In genomic region chr19:10930641-10931040, GRCm38 (mm10) we compare ENCODE assay signal across 27 mouse cellular contexts. TPM values are rescaled to one million over a fixed set of nuclear protein-coding genes. Genes with fewer than 3 reads are reported as not detected.
A peak's percentile ranks its signal among the peaks of the same experiment; 100 is the strongest.
DNase-seq lines count a peak whose midpoint lies in the region; ATAC-seq and TF ChIP-seq lines count a peak whose summit lies in the region.
"Had no signal": no experiment of that assay in that cellular context is flagged by ENCODE, and none has a peak within 500 bp of the region (broad histone marks: within the 10 kb centered on the region; RNA-seq: fewer than 3 reads in every experiment).

No protein-coding gene starts in this region.

- DNase-seq in A20 (ENCODE audit: low read depth, low spot score), result peak; percentile 29
- no peak for DNase-seq in gastrocnemius, adult 18-20 months (ENCODE audit: low spot score)
- DNase-seq in thymus, adult 18-20 months, result no peak
- DNase-seq: adrenal gland, adult 2 months; adrenal gland, postnatal 10 days; adrenal gland, postnatal 25 days; cerebellum, adult 11 months; cerebellum, adult 18-20 months; cerebellum, adult 8-10 months; cerebellum, adult 9-11 months; cerebellum, postnatal 14 days; cerebellum, postnatal 36 days had no signal

- TF ChIP-seq CTCF in intestine, postnatal 0 days (IDR thresholded peaks at IDR 0.05; ENCODE audit: low read depth), result no peak

- H3K27ac ChIP-seq in intestine, postnatal 0 days (ENCODE audit: low read depth, low read length), result no peak overlapping the region
- H3K27ac ChIP-seq: embryonic facial prominence, embryonic 10.5 days; embryonic facial prominence, embryonic 12.5 days; forebrain, embryonic 13.5 days; forebrain, embryonic 15.5 days had no signal

- no peaks in the 10 kb centered on the region for H3K36me3 ChIP-seq in intestine, postnatal 0 days (ENCODE audit: control insufficient read depth, insufficient read depth)
- H3K36me3 ChIP-seq: embryonic facial prominence, embryonic 10.5 days; embryonic facial prominence, embryonic 12.5 days; forebrain, embryonic 15.5 days had no signal

- H3K4me3 ChIP-seq in intestine, postnatal 0 days (ENCODE audit: low read depth, low read length), result no peak overlapping the region
- H3K4me3 ChIP-seq: embryonic facial prominence, embryonic 10.5 days; embryonic facial prominence, embryonic 12.5 days; forebrain, embryonic 13.5 days; forebrain, embryonic 15.5 days had no signal

- WGBS in intestine, postnatal 0 days, result 89% methylated on average over 2 of the region's 2 CpGs

- peak; percentile 62 for ATAC-seq in granulocyte monocyte progenitor cell, adult 5-6 weeks (replicated peaks; ENCODE audit: poor library complexity, severe bottlenecking)
- ATAC-seq in megakaryocyte, adult 5-6 weeks (ENCODE audit: poor library complexity, severe bottlenecking), result peak; percentile 73
- 0 out of 2 replicates have a peak, but pooled peaks have one; percentile 43 for ATAC-seq in monocyte, adult 5-6 weeks (replicated peaks; ENCODE audit: insufficient number of reproducible peaks, low FRiP score, low TSS enrichment, poor library complexity, severe bottlenecking)
- no peak for ATAC-seq in intestine, postnatal 0 days
- ATAC-seq: forebrain, embryonic 13.5 days; forebrain, embryonic 15.5 days had no signal

- H3K9me3 ChIP-seq in intestine, postnatal 0 days (ENCODE audit: control insufficient read depth), result no peaks in the 10 kb centered on the region
- H3K9me3 ChIP-seq: embryonic facial prominence, embryonic 10.5 days; embryonic facial prominence, embryonic 12.5 days; forebrain, embryonic 13.5 days; forebrain, embryonic 15.5 days had no signal

- H3K9ac ChIP-seq in intestine, postnatal 0 days (ENCODE audit: low read depth, low read length), result no peak overlapping the region
- H3K9ac ChIP-seq: embryonic facial prominence, embryonic 12.5 days; forebrain, embryonic 13.5 days; forebrain, embryonic 15.5 days had no signal

- H3K4me1 ChIP-seq in intestine, postnatal 0 days (replicated peaks; ENCODE audit: control insufficient read depth, insufficient read depth, low read length), result peaks cover 3% of the 10 kb centered on the region; the same call in 1 of the 2 replicates
- H3K4me1 ChIP-seq: embryonic facial prominence, embryonic 12.5 days; forebrain, embryonic 15.5 days had no signal

- H3K27me3 ChIP-seq in intestine, postnatal 0 days (replicated peaks; ENCODE audit: control insufficient read depth, insufficient read depth, low read length), result no peaks in the 10 kb centered on the region
- H3K27me3 ChIP-seq: embryonic facial prominence, embryonic 12.5 days; forebrain, embryonic 13.5 days; forebrain, embryonic 15.5 days had no signal

- H3K4me2 ChIP-seq in intestine, postnatal 0 days (replicated peaks; ENCODE audit: low read depth), result no peak overlapping the region
- H3K4me2 ChIP-seq: embryonic facial prominence, embryonic 12.5 days; forebrain, embryonic 13.5 days; forebrain, embryonic 15.5 days had no signal

RNA-seq across cellular contexts. Expression of gene Ptgdr2, which starts 6.3 kb away (rescaled TPM):
- not detected in 2 replicates for total RNA-seq in granulocyte monocyte progenitor cell, adult 5-6 weeks (2014; fragmentation: Nextera tagmentation)
- total RNA-seq in granulocyte monocyte progenitor cell, adult 5-6 weeks (2017), result not detected in 2 replicates
- total RNA-seq in megakaryocyte, adult 5-6 weeks (2015), result 0.21 TPM in 1 of 2 replicates, not detected in the other
- 0.07 and 0.20 TPM in 2 replicates for total RNA-seq in megakaryocyte, adult 5-6 weeks (2017)
- 0.75 to 1.6 TPM in 2 of 3 replicates, not detected in the other for total RNA-seq in monocyte, adult 5-6 weeks (2017)
- not detected for total RNA-seq in gastrocnemius, adult 18-20 months (2021)
- not detected in 2 replicates for polyA plus RNA-seq in intestine, postnatal 0 days (2015; fragmentation: Nextera tagmentation; extraction: Ambion mirVana)
- total RNA-seq: adrenal gland, postnatal 10 days had no signal
- polyA plus RNA-seq: embryonic facial prominence, embryonic 10.5 days had no signal

RNA-seq across cellular contexts. Expression of gene Zp1, which starts 10.2 kb away (rescaled TPM):
- total RNA-seq in granulocyte monocyte progenitor cell, adult 5-6 weeks (2014; fragmentation: Nextera tagmentation), result not detected in 2 replicates
- not detected in 2 replicates for total RNA-seq in granulocyte monocyte progenitor cell, adult 5-6 weeks (2017)
- total RNA-seq in megakaryocyte, adult 5-6 weeks (2015), result not detected in 2 replicates
- total RNA-seq in megakaryocyte, adult 5-6 weeks (2017), result not detected in 2 replicates
- total RNA-seq in monocyte, adult 5-6 weeks (2017), result not detected in 3 replicates
- total RNA-seq in gastrocnemius, adult 18-20 months (2021), result not detected
- not detected in 2 replicates for polyA plus RNA-seq in intestine, postnatal 0 days (2015; fragmentation: Nextera tagmentation; extraction: Ambion mirVana)
- total RNA-seq: adrenal gland, adult 2 months; adrenal gland, postnatal 10 days; adrenal gland, postnatal 25 days; adrenal gland, postnatal 4 days; MEL had no signal
- polyA plus RNA-seq: adrenal gland, adult 2 months; C2C12; cortical plate, adult 2 months; embryonic facial prominence, embryonic 10.5 days; embryonic facial prominence, embryonic 14.5 days; forebrain, embryonic 11.5 days; forebrain, embryonic 13.5 days had no signal

RNA-seq across cellular contexts. Expression of gene Ccdc86, which starts 18.4 kb away (rescaled TPM):
- total RNA-seq in granulocyte monocyte progenitor cell, adult 5-6 weeks (2014; fragmentation: Nextera tagmentation), result 19.0 and 23.1 TPM in 2 replicates
- 15.2 and 20.1 TPM in 2 replicates for total RNA-seq in granulocyte monocyte progenitor cell, adult 5-6 weeks (2017)
- 11.1 and 11.3 TPM in 2 replicates for total RNA-seq in megakaryocyte, adult 5-6 weeks (2015)
- total RNA-seq in megakaryocyte, adult 5-6 weeks (2017), result 10.8 and 16.7 TPM in 2 replicates
- total RNA-seq in monocyte, adult 5-6 weeks (2017), result 15.3 to 26.6 TPM (median 16.1 TPM) in 3 replicates
- total RNA-seq in gastrocnemius, adult 18-20 months (2021), result 10 to 100 TPM; 12.6 to 14.5 TPM
- 11.0 and 12.4 TPM in 2 replicates for polyA plus RNA-seq in intestine, postnatal 0 days (2015; fragmentation: Nextera tagmentation; extraction: Ambion mirVana)

RNA-seq across cellular contexts. Expression of gene Prpf19, which starts 35.6 kb away (rescaled TPM):
- 114 and 116 TPM in 2 replicates for total RNA-seq in granulocyte monocyte progenitor cell, adult 5-6 weeks (2014; fragmentation: Nextera tagmentation)
- 140 and 236 TPM in 2 replicates for total RNA-seq in granulocyte monocyte progenitor cell, adult 5-6 weeks (2017)
- total RNA-seq in megakaryocyte, adult 5-6 weeks (2015), result 34.1 and 36.1 TPM in 2 replicates
- total RNA-seq in megakaryocyte, adult 5-6 weeks (2017), result 69.0 and 76.2 TPM in 2 replicates
- total RNA-seq in monocyte, adult 5-6 weeks (2017), result 74.0 to 103 TPM (median 96.6 TPM) in 3 replicates
- 100 to 1,000 TPM; 148 TPM for total RNA-seq in gastrocnemius, adult 18-20 months (2021)
- 20.3 and 24.6 TPM in 2 replicates for polyA plus RNA-seq in intestine, postnatal 0 days (2015; fragmentation: Nextera tagmentation; extraction: Ambion mirVana)

RNA-seq across cellular contexts. Expression of gene Ms4a10, which starts 43.8 kb away (rescaled TPM):
- total RNA-seq in granulocyte monocyte progenitor cell, adult 5-6 weeks (2014; fragmentation: Nextera tagmentation), result not detected in 2 replicates
- total RNA-seq in granulocyte monocyte progenitor cell, adult 5-6 weeks (2017), result not detected in 2 replicates
- total RNA-seq in megakaryocyte, adult 5-6 weeks (2015), result not detected in 2 replicates
- total RNA-seq in megakaryocyte, adult 5-6 weeks (2017), result not detected in 2 replicates
- not detected in 3 replicates for total RNA-seq in monocyte, adult 5-6 weeks (2017)
- total RNA-seq in gastrocnemius, adult 18-20 months (2021), result not detected
- 854 and 883 TPM in 2 replicates for polyA plus RNA-seq in intestine, postnatal 0 days (2015; fragmentation: Nextera tagmentation; extraction: Ambion mirVana)
- total RNA-seq: MEL had no signal
- polyA plus RNA-seq: brain, embryonic 14.5 days; C2C12; cortical plate, adult 2 months; embryonic facial prominence, embryonic 10.5 days; embryonic facial prominence, embryonic 12.5 days; forebrain, embryonic 11.5 days; forebrain, embryonic 13.5 days; forebrain, embryonic 15.5 days had no signal
